In the genomic region with DNA sequence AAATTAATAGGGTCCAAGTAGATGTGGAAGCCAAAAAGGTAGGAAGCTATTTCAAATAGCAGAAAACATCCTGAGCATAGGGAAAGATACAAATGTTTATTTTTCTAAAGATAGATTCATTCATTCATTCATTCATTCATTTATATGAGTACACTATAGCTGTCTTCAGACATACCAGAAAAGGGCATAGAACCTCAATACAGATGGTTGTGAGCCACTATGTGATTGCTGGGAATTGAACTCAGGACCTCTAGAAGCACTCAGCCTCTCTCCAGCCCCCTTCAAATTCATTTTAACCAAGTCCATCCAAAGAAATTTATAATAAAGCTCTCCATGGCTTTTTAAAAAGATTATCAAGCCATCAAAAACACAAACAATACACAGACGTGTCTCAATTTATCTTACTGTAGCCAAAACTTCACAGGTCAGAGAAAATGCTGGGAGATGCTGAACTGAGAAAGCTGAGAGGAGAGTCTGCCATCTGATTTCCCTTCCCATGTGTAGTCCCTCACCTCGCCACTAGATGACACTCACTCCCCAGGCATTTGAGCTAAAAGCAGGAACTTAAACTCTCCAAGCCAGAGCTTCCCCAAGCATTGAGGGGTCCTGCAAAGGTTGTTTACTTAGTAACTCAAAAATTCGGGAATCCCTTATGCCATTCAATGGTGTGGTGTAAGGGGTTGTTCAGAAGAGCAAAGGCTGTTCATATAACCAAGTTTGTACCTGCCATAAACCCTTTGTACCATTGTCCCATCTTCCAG, we compare ENCODE assay signal across 9 mouse cellular contexts. TPM values are rescaled to one million over a fixed set of nuclear protein-coding genes. Genes with fewer than 3 reads are reported as not detected.
DNase-seq lines count a peak whose midpoint lies in the region; ATAC-seq and TF ChIP-seq lines count a peak whose summit lies in the region.
"Had no signal": no experiment of that assay in that cellular context is flagged by ENCODE, and none has a peak within 500 bp of the region (broad histone marks: within the 10 kb centered on the region; RNA-seq: fewer than 3 reads in every experiment).

No protein-coding gene starts in this region.

- DNase-seq in MEL-GATA-1-ER (ENCODE audit: extremely low read depth, low read depth): peak; percentile 44
- DNase-seq in c-Kit-negative CD71-positive TER-119-positive erythroid progenitor cells, embryonic 14.5 days (ENCODE audit: low read depth, low spot score): peak; percentile 4
- peak; percentile 79 for DNase-seq in hindbrain, postnatal 0 days (ENCODE audit: low spot score)
- DNase-seq in layer of hippocampus, postnatal 36 days: peak; percentile 50 to 80
- peak; percentile 75 for DNase-seq in mesoderm, embryonic 11.5 days (ENCODE audit: low read depth, low spot score)
- peak; percentile 66 for DNase-seq in right cerebral cortex, postnatal 25 days

- no peaks in the 10 kb centered on the region for H3K27me3 ChIP-seq in forebrain, embryonic 12.5 days
- H3K27me3 ChIP-seq in hindbrain, postnatal 0 days (ENCODE audit: insufficient read depth, low read length): no peaks in the 10 kb centered on the region
- H3K27me3 ChIP-seq: lung, embryonic 15.5 days had no signal

- H3K4me2 ChIP-seq in forebrain, embryonic 12.5 days: no peak overlapping the region
- no peak overlapping the region for H3K4me2 ChIP-seq in hindbrain, postnatal 0 days (ENCODE audit: low read depth, low read length)
- H3K4me2 ChIP-seq: lung, embryonic 15.5 days had no signal

- H3K4me1 ChIP-seq in forebrain, embryonic 12.5 days: no peaks in the 10 kb centered on the region
- H3K4me1 ChIP-seq in hindbrain, postnatal 0 days (ENCODE audit: insufficient read depth, low read length): no peaks in the 10 kb centered on the region
- H3K4me1 ChIP-seq: lung, embryonic 15.5 days had no signal

- H3K9ac ChIP-seq in forebrain, embryonic 12.5 days: no peak overlapping the region
- no peak overlapping the region for H3K9ac ChIP-seq in hindbrain, postnatal 0 days (replicated peaks; ENCODE audit: low read length)
- H3K9ac ChIP-seq: lung, embryonic 15.5 days had no signal

- peak; percentile 96 for TF ChIP-seq CTCF in hindbrain, postnatal 0 days (IDR thresholded peaks at IDR 0.05; ENCODE audit: low read depth)

- no peak overlapping the region for H3K4me3 ChIP-seq in forebrain, embryonic 12.5 days (replicated peaks)
- no peak overlapping the region for H3K4me3 ChIP-seq in hindbrain, postnatal 0 days (ENCODE audit: low read length)
- H3K4me3 ChIP-seq: lung, embryonic 15.5 days had no signal

- 5% methylated on average over 3 of the region's 3 CpGs for WGBS in forebrain, embryonic 12.5 days
- 3% methylated on average over 3 of the region's 3 CpGs for WGBS in hindbrain, postnatal 0 days

- no peaks in the 10 kb centered on the region for H3K9me3 ChIP-seq in forebrain, embryonic 12.5 days
- no peaks in the 10 kb centered on the region for H3K9me3 ChIP-seq in hindbrain, postnatal 0 days (ENCODE audit: low read length)
- H3K9me3 ChIP-seq: lung, embryonic 15.5 days had no signal

- no peak overlapping the region for H3K27ac ChIP-seq in forebrain, embryonic 12.5 days
- no peak overlapping the region for H3K27ac ChIP-seq in hindbrain, postnatal 0 days
- H3K27ac ChIP-seq: lung, embryonic 15.5 days had no signal

- no peaks in the 10 kb centered on the region for H3K36me3 ChIP-seq in forebrain, embryonic 12.5 days (replicated peaks)
- no peaks in the 10 kb centered on the region for H3K36me3 ChIP-seq in hindbrain, postnatal 0 days (ENCODE audit: insufficient read depth, low read length)
- H3K36me3 ChIP-seq: lung, embryonic 15.5 days had no signal

- peak; percentile 63; the same call in 1 of the 2 replicates for ATAC-seq in forebrain, embryonic 12.5 days (ENCODE audit: low FRiP score)
- peak; percentile 78 for ATAC-seq in hindbrain, postnatal 0 days
- no peak for ATAC-seq in activated CD4-positive, CD25-positive, alpha-beta regulatory T cell, adult 4 months

RNA-seq across cellular contexts. Expression of a gene that starts 24.9 kb away (rescaled TPM):
- not detected in 2 replicates for polyA plus RNA-seq in forebrain, embryonic 12.5 days (2016; fragmentation: Nextera tagmentation; extraction: Ambion mirVana)
- not detected in 2 replicates for total RNA-seq in hindbrain, postnatal 0 days (2014; rRNA removed)
- not detected in 2 replicates for polyA plus RNA-seq in hindbrain, postnatal 0 days (2015; fragmentation: Nextera tagmentation; extraction: Ambion mirVana)
- not detected for total RNA-seq in layer of hippocampus, postnatal 36 days (2021)
- polyA plus RNA-seq in activated CD4-positive, CD25-positive, alpha-beta regulatory T cell, adult 4 months (2017; shearing (Covaris generic)): not detected
- polyA plus RNA-seq: lung, embryonic 15.5 days had no signal

RNA-seq across cellular contexts. Expression of a gene that starts 32.0 kb away (rescaled TPM):
- polyA plus RNA-seq in forebrain, embryonic 12.5 days (2016; fragmentation: Nextera tagmentation; extraction: Ambion mirVana): not detected in 2 replicates
- total RNA-seq in hindbrain, postnatal 0 days (2014; rRNA removed): not detected in 2 replicates
- polyA plus RNA-seq in hindbrain, postnatal 0 days (2015; fragmentation: Nextera tagmentation; extraction: Ambion mirVana): not detected in 2 replicates
- total RNA-seq in layer of hippocampus, postnatal 36 days (2021): not detected
- polyA plus RNA-seq in activated CD4-positive, CD25-positive, alpha-beta regulatory T cell, adult 4 months (2017; shearing (Covaris generic)): not detected

RNA-seq across cellular contexts. Expression of a gene that starts 44.9 kb away (rescaled TPM):
- polyA plus RNA-seq in forebrain, embryonic 12.5 days (2016; fragmentation: Nextera tagmentation; extraction: Ambion mirVana): not detected in 2 replicates
- not detected in 2 replicates for total RNA-seq in hindbrain, postnatal 0 days (2014; rRNA removed)
- polyA plus RNA-seq in hindbrain, postnatal 0 days (2015; fragmentation: Nextera tagmentation; extraction: Ambion mirVana): 0.15 and 0.19 TPM in 2 replicates
- not detected for total RNA-seq in layer of hippocampus, postnatal 36 days (2021)
- under 1 TPM in 1 of 2 experiments, not detected in 1; 0.19 TPM for polyA plus RNA-seq in activated CD4-positive, CD25-positive, alpha-beta regulatory T cell, adult 4 months (2017; shearing (Covaris generic))

Comparison
In these comparisons a context has a peak if more than half of its experiments do, and no peak if none do; other contexts are left out.
1. DNase-seq: peak in every context shown above with its lines; median percentile 79 in hindbrain, postnatal 0 days; 75 in mesoderm, embryonic 11.5 days; 66 in right cerebral cortex, postnatal 25 days; 65 in layer of hippocampus, postnatal 36 days; 44 in MEL-GATA-1-ER; 4 in c-Kit-negative CD71-positive TER-119-positive erythroid progenitor cells, embryonic 14.5 days.